Mouse (Mus musculus) left cerebral cortex, adult 2 months (tissue): Measurements from ENCODE around the gene Nuak1. TPM values are rescaled to one million over a fixed set of nuclear protein-coding genes. Genes with fewer than 3 reads are reported as not detected.

Source experiments
- DNase-seq, 2 experiments: peaks; one replicate each; pipeline ENCODE4 v3.0.0; 2021 to 2022; ENCODE audit warnings: low spot score in 2 of 2, mixed read lengths in 1 of 2; ENCODE audit errors: extremely low spot score in 1 of 2
- H3K27ac ChIP-seq: fragments of 200-600 bp; 2 replicates; pipeline ENCODE4 v1.8.1; 2022
- H3K4me3 ChIP-seq: fragments of 200-600 bp; 2 replicates; pipeline ENCODE4 v1.8.1; 2022
- CTCF ChIP-seq: fragments of 200-600 bp; IDR thresholded peaks from 2 replicates; pipeline ENCODE4 v1.8.1; 2022; ENCODE audit warnings: antibody characterized with exemption, mild to moderate bottlenecking, moderate library complexity
- intact Hi-C: fragments of 180-260 bp; cut with DNase I; formaldehyde crosslinking; loops from one replicate; pipeline ENCODE4 v1.15.1; 2025
- total RNA-seq, 2 experiments: library from RNA; stranded (reverse); gene quantifications; 2 replicates each; pipeline ENCODE4 v1.2.3; 2021

The Nuak1 gene
- total RNA-seq, 2 experiments from 2014 or later = 72.9 to 87.5 TPM

DNA sequence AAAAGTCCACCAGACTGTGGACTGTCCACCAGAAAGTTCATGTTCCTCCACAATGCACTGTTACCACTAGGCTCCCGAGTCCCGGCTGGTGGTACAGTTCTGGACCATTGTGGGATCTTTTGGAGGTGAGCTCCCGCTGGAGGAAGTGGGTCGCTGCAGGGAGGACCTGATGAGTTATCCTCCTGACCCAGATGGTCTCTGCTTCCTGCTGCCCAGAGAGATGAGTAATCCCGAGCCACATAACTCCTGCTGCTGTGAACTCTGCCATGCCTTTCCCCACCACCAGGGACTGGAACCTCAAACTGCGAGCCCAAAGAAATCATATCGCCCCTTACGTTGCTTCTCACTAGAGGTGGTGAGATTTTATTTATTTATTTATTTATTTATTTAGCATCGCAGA is 4.0 kb upstream of the Nuak1 start:
- TF ChIP-seq CTCF = peak; percentile 8
- Histone ChIP-seq H3K4me3 (no peak overlapping the region), H3K27ac (no peak overlapping the region)
- DNase-seq = no peak
- intact Hi-C loops = no loop called here

DNA sequence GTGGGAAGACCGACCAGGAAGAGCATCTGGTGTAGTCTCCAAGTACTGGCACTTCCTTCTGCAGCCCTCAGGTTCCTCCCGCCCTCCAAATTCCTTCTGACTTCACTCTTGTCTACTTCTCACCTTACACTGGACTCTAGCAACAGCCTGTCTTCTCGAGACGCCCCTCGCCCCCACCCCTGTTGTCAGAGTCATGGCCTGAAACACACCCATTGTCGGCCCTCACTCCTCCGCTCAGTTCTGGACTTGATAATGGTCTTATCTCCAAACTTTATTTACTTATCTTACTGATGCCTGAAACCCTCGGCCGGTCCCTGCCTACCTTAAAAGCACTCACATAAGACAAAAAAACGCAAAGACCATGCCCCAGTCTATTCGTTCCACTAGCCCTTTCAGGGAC is 1.4 kb upstream of the Nuak1 start:
- Histone ChIP-seq H3K4me3 (peak overlapping the region; percentile 92), H3K27ac (peak overlapping the region; percentile 100)
- intact Hi-C loops = loop anchor here (2.0 kb wide), 1 partner anchor 49 kb away; no protein-coding TSS in a partner anchor
- DNase-seq = no peak
- TF ChIP-seq CTCF = no peak

DNA sequence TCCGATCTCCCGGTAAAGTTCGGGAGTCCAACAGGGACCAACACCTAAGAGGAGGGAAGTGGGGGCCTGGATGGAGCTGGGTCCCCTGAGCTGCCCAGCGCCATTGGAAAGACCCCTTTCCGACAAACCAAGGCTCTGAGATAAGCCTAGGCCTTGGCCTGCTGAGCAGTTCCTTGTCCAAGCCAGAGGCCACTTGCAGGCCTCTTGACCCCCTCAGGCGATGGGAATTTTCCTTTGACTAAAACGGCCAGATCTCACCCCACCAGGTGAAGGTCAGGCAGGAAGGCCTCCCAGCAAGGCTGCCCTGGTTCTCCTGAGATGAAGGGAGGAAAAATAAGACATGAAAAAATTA is 1.0 kb upstream of the Nuak1 start:
- no peak for TF ChIP-seq CTCF
- intact Hi-C loops = loop anchor here (2.0 kb wide), 1 partner anchor 49 kb away; no protein-coding TSS in a partner anchor
- DNase-seq = no peak
- H3K27ac ChIP-seq = peak overlapping the region; percentile 100
- peak overlapping the region; percentile 92 for H3K4me3 ChIP-seq

DNA sequence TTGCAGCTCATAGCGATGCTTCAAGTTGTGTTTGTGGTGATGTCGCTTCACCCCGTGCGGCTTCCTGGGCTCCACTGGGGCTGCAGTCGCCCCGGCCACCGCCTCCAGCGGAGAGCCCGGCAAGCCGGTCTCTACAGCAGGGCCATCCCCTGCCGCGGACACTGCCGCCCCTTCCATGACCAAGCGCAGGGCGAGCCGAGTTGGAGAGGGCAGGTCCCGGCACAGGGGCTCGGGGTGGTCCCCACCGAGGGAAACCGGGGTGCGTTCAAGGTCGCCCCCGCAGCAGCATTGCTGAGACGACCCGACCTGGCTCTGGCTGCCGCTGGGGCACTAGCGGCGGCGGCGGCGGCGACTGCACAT is 236 bp downstream of the Nuak1 start:
- TF ChIP-seq CTCF = no peak
- H3K27ac ChIP-seq = peak overlapping the region; percentile 100
- intact Hi-C loops = loop anchor here (1.0 to 2.0 kb wide), 2 partner anchors 47 to 136 kb away; partner anchors contain the start of gene Tcp11l2
- no peak for DNase-seq
- H3K4me3 ChIP-seq = peak overlapping the region; percentile 92

DNA sequence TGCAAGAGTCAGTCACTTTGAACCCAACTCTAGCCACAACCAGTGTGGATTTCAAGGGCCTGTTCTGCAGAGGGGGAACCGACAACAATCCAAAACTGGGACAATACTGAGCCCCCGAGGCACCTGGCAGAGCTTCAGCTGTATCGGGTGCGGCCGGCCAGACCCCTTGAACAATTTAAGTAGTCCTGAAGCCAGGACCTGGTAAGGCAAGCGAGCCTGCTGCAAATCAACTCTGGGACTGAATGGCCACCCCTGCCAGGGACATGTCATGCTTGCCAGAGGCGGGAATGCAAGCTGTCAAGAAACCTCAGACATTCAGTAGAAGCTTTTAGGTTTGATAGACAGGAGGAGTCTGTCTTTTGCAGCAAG is 1.2 kb downstream of the Nuak1 start:
- TF ChIP-seq CTCF = no peak
- intact Hi-C loops = loop anchor here (2.0 to 10.0 kb wide), 5 partner anchors 212 to 620 kb away; no protein-coding TSS in a partner anchor
- H3K27ac ChIP-seq = peak overlapping the region; percentile 100
- H3K4me3 ChIP-seq = peak overlapping the region; percentile 92
- peak in 1 of 2 experiments; percentile 37 for DNase-seq

DNA sequence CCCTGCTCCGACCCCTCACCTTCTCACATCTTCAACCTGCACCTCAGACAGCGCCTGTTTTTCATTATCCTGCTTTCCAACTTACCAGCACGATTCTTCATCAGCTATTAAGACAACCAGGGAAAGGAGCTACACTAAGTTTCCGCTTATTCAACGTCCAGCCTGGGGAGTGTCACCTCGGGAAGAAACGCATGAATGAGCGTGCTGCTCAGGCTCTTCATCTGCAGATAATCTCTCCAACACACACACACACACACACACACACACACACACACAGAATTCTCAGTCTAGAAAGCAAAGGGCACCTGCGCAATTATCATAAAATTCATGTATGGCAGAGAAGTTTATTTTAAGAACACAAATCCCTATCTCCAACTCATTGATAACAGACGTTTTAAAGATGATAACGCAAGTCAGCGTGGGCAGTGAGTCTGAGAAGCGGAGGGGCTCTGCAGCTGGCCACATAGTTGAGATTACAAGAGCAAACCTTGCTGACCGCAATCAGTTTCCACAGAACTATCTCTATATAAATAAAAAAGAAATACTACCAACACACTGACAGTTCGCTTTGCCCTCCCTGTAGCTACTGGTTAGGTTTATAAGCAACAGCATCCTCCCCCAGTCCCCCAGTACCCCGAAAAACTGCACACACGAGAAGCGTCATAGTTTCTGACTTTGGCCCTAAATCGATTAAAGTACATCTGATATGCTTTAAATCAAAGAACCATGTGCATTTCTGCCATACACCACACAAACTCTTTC is 1.8 kb downstream of the Nuak1 start:
- peak overlapping the region; percentile 100 for H3K27ac ChIP-seq
- TF ChIP-seq CTCF = no peak
- no peak for DNase-seq
- intact Hi-C loops = loop anchor here (1.0 to 10.0 kb wide), 6 partner anchors 66 to 620 kb away; no protein-coding TSS in a partner anchor
- H3K4me3 ChIP-seq = peak overlapping the region; percentile 92

DNA sequence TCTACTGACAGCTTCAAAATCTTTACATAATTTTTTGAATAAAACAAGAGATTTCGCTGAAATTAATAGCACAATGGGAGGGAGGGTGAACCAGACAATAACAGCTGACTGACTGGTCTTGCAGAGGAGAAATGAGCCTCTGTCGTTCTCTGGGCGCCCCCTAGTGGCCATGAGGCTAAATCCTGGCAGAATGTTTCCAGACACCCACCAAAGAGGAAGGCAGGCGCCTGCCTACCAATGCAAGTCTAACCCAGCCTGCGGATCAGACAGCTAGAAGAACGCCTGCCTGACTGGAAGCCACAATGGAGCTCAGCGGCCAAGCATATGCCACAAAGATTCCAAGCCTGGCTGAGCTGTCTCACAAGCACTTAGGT is 2.4 kb downstream of the Nuak1 start:
- H3K4me3 ChIP-seq = peak overlapping the region; percentile 92
- DNase-seq = peak; percentile 98 to 99
- peak; percentile 98 for TF ChIP-seq CTCF
- H3K27ac ChIP-seq = peak overlapping the region; percentile 100
- intact Hi-C loops = loop anchor here (1.0 to 10.0 kb wide), 6 partner anchors 66 to 619 kb away; no protein-coding TSS in a partner anchor

DNA sequence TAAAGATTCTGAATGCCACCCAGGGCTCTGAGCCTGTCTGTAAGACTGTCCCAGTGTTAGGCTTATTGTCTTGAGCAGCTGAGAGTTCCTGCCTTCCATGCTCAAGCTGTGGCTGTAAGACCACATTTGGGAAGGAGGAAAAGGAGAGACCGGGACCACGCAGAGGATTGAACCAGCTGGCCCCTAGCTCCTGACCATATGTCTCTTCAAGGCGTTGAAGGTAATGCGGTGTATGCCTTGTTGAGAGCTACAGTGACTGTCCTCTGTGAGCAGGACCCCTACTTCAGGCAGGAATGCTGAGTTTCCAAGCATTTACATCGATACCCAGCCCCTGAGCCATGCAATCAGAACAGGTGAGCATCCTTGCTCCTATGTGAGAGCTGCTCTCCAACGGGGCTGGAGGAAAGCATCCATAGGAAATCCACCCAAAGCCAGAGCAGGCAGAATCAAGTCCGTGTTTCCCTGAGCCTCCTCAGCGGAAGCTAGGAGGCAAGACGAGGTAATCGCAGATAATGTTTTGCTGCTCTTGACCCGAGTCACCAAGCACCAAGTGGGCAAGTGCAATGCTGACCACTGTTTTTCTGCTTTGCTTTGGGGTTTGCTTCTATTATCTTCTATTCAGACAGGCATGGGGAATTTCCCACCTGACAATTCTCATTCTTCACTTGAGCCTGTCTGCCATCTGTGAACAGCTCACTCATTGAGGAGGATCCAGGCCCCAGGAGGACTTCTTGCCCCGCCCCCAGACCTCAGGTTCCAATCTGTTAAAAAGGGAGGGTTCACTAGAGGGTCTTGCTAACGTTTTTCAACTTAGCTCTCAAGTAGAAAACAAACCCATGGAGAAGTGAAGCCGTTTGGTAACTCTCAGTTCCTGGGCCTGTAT is 3.0 kb downstream of the Nuak1 start:
- no peak for TF ChIP-seq CTCF
- intact Hi-C loops = loop anchor here (1.0 to 10.0 kb wide), 6 partner anchors 65 to 619 kb away; no protein-coding TSS in a partner anchor
- peak overlapping the region; percentile 100 for H3K27ac ChIP-seq
- H3K4me3 ChIP-seq = peak overlapping the region; percentile 92
- no peak for DNase-seq

DNA sequence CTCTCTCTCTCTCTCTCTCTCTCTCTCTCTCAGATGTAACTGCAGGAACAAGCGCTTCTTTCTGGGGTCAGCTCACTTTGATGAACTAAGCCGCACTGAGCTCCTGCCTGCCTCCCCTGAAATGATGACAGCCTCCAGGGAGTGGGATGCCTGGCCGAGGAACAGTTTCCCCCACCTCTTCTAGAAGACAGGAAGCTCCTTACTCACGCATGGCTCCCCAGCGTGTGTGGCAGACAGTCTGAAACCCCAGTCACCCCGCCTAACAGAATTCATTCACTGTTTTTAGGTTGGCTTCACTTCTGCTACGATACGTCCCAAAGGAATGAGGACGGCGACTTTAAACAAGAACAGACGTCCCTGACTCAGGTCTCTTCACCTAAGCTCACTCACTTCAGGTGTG is 4.5 kb downstream of the Nuak1 start:
- peak overlapping the region; percentile 29; the same call in 1 of the 2 replicates for H3K27ac ChIP-seq
- intact Hi-C loops = loop anchor here (5.0 to 10.0 kb wide), 2 partner anchors 209 to 271 kb away; no protein-coding TSS in a partner anchor

DNA sequence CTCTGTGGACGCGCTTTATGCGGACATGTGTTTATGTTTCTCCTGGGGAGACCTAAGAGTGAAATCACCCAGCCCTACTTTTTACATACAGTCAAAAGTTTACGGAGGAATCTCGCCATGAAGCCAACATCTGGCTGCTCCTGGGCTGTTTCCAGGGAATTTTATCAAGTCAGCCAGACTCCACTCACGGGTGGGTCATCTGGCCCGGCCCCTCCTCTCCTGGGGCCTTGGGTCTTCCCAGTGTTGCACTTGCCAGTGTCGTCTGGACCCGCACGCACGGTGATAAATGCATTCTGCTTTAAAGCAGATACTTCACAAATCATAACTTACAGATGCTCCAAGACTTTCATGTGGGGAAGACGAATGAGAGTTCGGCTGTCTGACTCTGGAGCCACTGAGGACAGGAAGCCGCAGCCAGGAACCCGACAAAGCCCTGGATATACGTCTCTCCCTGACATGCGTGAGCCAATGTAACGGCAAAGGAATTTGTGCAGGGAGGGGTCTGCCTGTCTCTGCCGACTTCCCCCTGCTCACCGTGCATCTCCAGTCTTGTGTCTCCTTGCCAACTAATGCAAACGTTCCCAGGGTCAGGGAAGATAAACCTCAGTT is 7.1 kb downstream of the Nuak1 start:
- TF ChIP-seq CTCF = no peak
- intact Hi-C loops = loop anchor here (10.0 kb wide), 1 partner anchor 268 kb away; no protein-coding TSS in a partner anchor
- no peak for DNase-seq
- H3K27ac ChIP-seq = peak overlapping the region; percentile 19; the same call in 1 of the 2 replicates
- no peak overlapping the region for H3K4me3 ChIP-seq

More for the DNA sequence above, 4.5 kb downstream of the Nuak1 start:
- DNase-seq = no peak
- peak overlapping the region; percentile 92; the same call in 1 of the 2 replicates for H3K4me3 ChIP-seq
- TF ChIP-seq CTCF = no peak

DNA sequence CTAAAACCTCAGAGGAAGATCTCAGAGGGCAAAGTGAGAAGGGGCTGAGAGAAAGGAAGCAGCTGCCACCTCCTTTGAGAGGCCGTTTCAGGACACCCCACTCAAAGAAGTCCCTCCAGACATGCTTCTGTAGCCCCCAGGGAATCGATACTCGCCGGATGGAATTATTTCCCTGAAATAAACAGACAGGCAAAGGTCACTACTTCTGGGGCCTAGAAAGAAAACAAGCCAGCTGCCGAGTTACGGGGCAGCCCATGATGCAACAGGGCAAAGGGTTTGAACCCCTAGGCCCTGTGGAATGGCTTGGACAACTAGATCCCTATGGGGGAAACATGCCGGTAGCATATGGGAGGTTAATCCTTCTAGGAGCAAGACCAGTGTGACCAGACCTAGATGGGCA is 16.0 kb downstream of the Nuak1 start:
- H3K27ac ChIP-seq = peak overlapping the region; percentile 12; the same call in 1 of the 2 replicates
- DNase-seq = no peak
- no peak overlapping the region for H3K4me3 ChIP-seq
- intact Hi-C loops = no loop called here
- no peak for TF ChIP-seq CTCF
